Mouse (Mus musculus) frontal cortex, postnatal 10 days (tissue): ENCODE measurements around the gene Gpr3.

Source experiments
- DNase-seq, 2 experiments: peaks; one replicate each; pipeline ENCODE4 v3.0.0; 2022; ENCODE audit warnings: low spot score in 2 of 2, mixed read lengths in 1 of 2

Gpr3 gene

DNA sequence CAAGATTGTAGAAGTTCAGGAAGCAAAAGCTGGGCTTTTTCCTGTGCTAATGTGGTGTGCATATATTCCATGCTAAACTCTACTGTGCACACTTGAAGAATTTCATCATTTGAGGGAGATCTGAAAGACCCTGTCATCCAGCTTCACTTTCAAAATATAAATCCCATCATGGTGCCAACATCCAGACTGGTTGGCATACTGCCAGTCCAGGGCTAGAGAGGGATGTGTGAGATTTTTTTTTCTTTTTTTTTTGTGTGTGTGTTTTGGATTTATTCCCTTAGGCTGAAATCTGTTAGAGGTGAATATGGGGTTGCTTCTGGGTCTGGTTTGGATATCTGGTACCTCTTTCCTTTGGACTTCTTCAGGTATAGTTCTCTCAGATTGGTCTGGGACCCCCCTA, 41.7 kb downstream of the Gpr3 start:
- DNase-seq = no peak

DNA sequence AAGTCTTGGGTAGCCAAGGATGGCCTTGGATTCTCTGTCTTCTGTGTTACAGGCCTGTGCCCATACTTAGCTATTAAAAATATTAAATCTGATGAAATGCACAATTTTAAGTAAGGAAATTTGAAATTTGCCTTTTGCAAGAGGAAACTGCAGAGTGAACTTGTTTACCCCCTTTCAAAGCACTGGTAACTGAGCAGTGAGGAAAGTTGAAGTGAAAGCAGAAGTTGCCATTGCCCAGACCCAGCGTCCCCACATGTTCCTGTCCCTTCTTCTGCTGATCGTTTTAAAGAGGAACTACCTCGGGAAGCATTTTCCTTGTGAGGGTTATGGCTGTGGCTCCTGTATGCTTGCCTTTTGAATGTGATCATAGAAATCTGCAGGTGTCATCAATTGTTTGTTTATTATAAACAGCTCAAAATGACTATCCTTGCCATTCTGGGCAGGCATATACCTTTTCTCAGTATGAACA, 42.2 kb downstream of the Gpr3 start:
- DNase-seq = no peak

DNA sequence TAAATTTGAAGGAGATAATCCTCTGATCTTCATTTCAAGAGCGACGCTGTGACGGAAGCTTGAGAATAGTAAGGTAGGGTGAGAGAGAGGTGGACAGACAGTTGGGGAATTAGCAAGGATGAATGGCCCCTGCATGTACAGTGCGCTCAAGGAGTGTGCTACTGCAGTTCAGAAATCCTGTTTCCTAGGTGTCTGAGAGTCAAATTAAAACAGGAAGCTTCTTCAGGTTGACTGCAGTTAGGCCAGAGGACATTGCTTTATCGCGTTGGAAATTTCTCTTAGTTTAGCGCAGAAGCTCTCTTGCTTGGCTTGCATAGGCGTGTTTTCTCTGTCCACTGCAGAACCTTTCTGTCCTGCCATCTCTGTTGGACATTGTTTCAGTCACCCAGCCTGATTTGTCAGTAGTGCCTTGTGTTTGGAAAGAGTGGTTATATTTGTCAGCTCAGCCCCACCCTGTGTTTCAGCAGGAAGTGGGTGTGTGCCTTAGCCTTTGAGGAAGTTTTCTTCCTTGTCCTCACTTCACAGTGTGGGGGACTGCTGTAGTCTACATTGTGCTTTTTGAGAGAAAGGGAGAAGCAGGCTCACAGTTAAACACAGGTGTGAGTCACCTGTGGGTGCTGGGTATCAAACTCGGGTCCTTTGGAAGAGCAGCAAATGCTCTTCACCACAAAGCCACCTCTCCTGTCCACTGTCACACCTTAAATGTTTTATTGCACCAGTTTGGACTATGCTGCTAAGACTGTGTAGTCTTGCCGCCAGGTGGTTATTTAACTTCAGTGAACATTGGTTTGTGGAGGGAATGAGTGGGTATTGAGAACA, 42.9 kb downstream of the Gpr3 start:
- DNase-seq = no peak

DNA sequence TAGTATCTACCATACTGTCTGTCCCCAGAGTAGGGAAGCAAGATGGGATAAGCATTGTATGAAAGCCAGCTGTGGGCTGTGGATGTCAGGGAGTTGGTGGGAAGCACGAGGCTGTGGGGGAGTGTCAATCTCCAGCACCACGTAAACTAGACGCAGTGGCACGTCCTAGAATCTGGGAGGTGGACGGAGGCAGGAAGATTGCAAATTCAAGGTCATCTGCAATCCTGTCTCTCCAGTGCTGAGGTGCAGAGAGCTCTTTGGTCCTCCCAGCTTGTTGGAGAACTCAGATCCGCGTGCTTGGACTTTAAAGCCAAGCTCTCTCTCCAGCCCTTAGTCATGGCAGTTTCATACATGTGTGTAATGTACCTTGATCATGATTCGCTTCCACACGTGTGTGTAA, 45.6 kb downstream of the Gpr3 start:
- DNase-seq = no peak

DNA sequence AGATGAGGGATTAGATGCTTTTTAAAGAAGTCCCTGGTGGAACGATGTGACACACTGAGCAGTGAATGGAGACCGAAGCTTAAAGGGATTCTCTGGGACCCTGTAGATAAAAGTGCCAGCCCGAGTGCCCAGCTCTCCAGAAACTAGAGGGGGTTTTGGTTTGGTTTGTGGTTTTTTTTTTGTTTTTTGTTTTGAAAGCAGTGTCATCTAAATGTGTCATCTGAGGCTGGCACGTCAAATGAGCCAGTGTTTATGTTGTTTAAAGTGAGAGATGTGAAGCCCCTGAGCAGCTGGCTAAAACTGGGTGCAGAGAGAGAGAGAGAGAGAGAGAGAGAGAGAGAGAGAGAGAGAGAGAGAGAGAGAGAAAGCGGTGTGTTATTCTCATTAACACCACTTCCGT, 50.1 kb downstream of the Gpr3 start:
- no peak for DNase-seq

DNA sequence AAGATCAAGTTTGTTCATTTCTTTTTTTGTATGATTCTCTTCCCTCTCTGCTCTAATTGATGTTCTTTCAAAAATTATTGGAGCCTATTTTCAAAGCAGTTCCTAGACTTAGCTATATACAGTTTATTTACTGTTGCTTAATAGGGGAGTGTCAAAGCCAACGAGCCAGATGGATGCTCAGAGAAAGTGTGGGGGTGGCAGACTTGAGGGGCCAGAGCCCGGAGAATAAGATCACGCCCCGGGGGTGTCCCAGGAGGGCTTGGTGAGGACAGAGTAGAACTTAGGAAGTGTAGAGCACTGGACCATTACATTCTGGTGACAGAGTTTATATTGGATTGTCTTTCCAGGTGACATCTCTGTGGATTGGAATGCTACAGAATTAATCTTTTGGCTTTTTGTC, 51.5 kb downstream of the Gpr3 start:
- no peak for DNase-seq

DNA sequence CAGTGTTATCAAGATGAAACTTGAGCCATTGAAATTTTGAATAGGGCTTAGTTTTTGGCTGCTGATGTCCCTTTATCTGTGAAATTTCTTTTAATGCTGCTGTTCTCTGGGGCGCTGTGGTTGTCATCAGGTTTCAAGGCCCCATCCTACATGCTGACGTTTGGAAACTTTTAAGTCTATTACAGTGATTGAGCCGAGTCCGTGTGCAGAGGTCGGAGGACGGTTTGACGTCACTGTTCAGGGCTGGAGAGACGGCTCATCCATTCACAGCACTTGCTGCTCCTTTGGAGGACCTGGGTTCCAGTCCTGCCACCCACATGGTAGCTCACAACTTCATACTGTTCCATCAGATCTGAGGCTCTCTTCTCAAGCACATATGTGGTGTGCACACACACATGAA, 52.1 kb downstream of the Gpr3 start:
- no peak for DNase-seq

DNA sequence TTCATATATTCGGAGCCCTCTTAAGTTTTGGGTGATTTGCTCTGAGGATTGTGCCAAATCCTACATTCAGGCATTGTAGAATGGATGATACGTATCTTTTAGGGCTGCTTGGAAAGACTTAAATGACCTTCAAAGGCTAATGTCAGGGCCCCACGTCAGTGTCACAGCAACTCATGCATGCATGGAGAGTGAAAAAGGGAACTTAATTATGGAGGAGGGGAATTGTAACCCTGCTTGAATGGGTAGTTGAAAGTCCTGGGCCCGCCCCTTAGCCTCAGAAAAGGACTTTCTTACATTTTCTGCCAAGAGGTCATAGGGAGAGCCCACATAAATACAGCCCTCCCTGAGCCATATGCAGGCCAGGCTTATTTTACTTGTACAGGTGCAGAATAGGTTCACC, 52.7 kb downstream of the Gpr3 start:
- no peak for DNase-seq
